Mouse (Mus musculus): Measurements from ENCODE around the gene Creb5. TPM values are rescaled to one million over a fixed set of nuclear protein-coding genes. Genes with fewer than 3 reads are reported as not detected.
A peak's percentile ranks its signal among the peaks of the same experiment; 100 is the strongest.

Creb5 gene
- polyA plus RNA-seq (2015; fragmentation: Nextera tagmentation; extraction: Ambion mirVana) = 3.5 and 4.3 TPM in 2 replicates

GRCm38 (mm10) chr6:53287038-53287561 is at the start of gene Creb5:
Gene Creb5 (plus strand): TSS chr6:53287270.
- H3K9me3 ChIP-seq (ENCODE audit: low read length) = no peaks in the 10 kb centered on the region
- no peaks in the 10 kb centered on the region for H3K36me3 ChIP-seq (ENCODE audit: insufficient read depth, low read length)
- H3K27me3 ChIP-seq (ENCODE audit: insufficient read depth, low read length) = peaks cover 69% of the 10 kb centered on the region
- WGBS = under 1% methylated on average over 45 of the region's 45 CpGs
- peak; percentile 78 for ATAC-seq (ENCODE audit: low FRiP score, low TSS enrichment)
- H3K27ac ChIP-seq (ENCODE audit: low read length) = no peak within 1 kb of the TSS
- H3K4me3 ChIP-seq (ENCODE audit: low read length) = peak within 1 kb of the TSS; percentile 59
- H3K4me1 ChIP-seq (ENCODE audit: insufficient read depth, low read length) = peaks cover 20% of the 10 kb centered on the region
- H3K9ac ChIP-seq (replicated peaks; ENCODE audit: low read length) = peak within 1 kb of the TSS; percentile 60
- peak within 1 kb of the TSS; percentile 97 for H3K4me2 ChIP-seq (replicated peaks; ENCODE audit: low read depth, low read length)

- no peaks in the 10 kb centered on the region for H3K27me3 ChIP-seq (ENCODE audit: insufficient read depth, low read length)
- H3K36me3 ChIP-seq (ENCODE audit: insufficient read depth, low read length) = no peaks in the 10 kb centered on the region
- no peaks in the 10 kb centered on the region for H3K4me1 ChIP-seq (ENCODE audit: insufficient read depth, low read length)
- ATAC-seq (ENCODE audit: low FRiP score, low TSS enrichment) = no peak
- no peak overlapping the region for H3K27ac ChIP-seq (ENCODE audit: low read length)
- H3K9me3 ChIP-seq (ENCODE audit: low read length) = no peaks in the 10 kb centered on the region
- 92% methylated on average over 3 of the region's 3 CpGs for WGBS
- no peak overlapping the region for H3K4me2 ChIP-seq (replicated peaks; ENCODE audit: low read depth, low read length)
- no peak overlapping the region for H3K4me3 ChIP-seq (ENCODE audit: low read length)
- no peak overlapping the region for H3K9ac ChIP-seq (replicated peaks; ENCODE audit: low read length)
Measured at GRCm38 (mm10) chr6:53259841-53260240, 27.2 kb upstream of the Creb5 start.

- no peak overlapping the region for H3K4me2 ChIP-seq (replicated peaks; ENCODE audit: low read depth, low read length)
- WGBS = 48% methylated on average over 11 of the region's 11 CpGs
- H3K9ac ChIP-seq (replicated peaks; ENCODE audit: low read length) = no peak overlapping the region
- H3K27me3 ChIP-seq (ENCODE audit: insufficient read depth, low read length) = no peaks in the 10 kb centered on the region
- H3K36me3 ChIP-seq (ENCODE audit: insufficient read depth, low read length) = no peaks in the 10 kb centered on the region
- H3K4me3 ChIP-seq (ENCODE audit: low read length) = no peak overlapping the region
- no peaks in the 10 kb centered on the region; the same call in 1 of the 2 replicates for H3K4me1 ChIP-seq (ENCODE audit: insufficient read depth, low read length)
- no peaks in the 10 kb centered on the region for H3K9me3 ChIP-seq (ENCODE audit: low read length)
- no peak overlapping the region for H3K27ac ChIP-seq (ENCODE audit: low read length)
- no peak for ATAC-seq (ENCODE audit: low FRiP score, low TSS enrichment)
Measured at GRCm38 (mm10) chr6:53262401-53262800, 24.7 kb upstream of the Creb5 start.

- H3K4me1 ChIP-seq (ENCODE audit: insufficient read depth, low read length) = peaks cover 7% of the 10 kb centered on the region; the same call in 1 of the 2 replicates
- no peaks in the 10 kb centered on the region for H3K36me3 ChIP-seq (ENCODE audit: insufficient read depth, low read length)
- ATAC-seq (ENCODE audit: low FRiP score, low TSS enrichment) = no peak
- H3K9me3 ChIP-seq (ENCODE audit: low read length) = no peaks in the 10 kb centered on the region
- H3K27me3 ChIP-seq (ENCODE audit: insufficient read depth, low read length) = no peaks in the 10 kb centered on the region
- H3K9ac ChIP-seq (replicated peaks; ENCODE audit: low read length) = no peak overlapping the region
- WGBS = 31% methylated on average over 7 of the region's 7 CpGs
- no peak overlapping the region for H3K4me2 ChIP-seq (replicated peaks; ENCODE audit: low read depth, low read length)
- no peak overlapping the region for H3K4me3 ChIP-seq (ENCODE audit: low read length)
- no peak overlapping the region for H3K27ac ChIP-seq (ENCODE audit: low read length)
Measured at GRCm38 (mm10) chr6:53267036-53267435, 20.0 kb upstream of the Creb5 start.

GRCm38 (mm10) chr6:53267732-53268505 is 19.2 kb upstream of the Creb5 start:
- no peak overlapping the region for H3K27ac ChIP-seq (ENCODE audit: low read length)
- no peak overlapping the region for H3K9ac ChIP-seq (replicated peaks; ENCODE audit: low read length)
- H3K9me3 ChIP-seq (ENCODE audit: low read length) = no peaks in the 10 kb centered on the region
- H3K4me1 ChIP-seq (ENCODE audit: insufficient read depth, low read length) = peaks cover 7% of the 10 kb centered on the region; the same call in 1 of the 2 replicates
- no peaks in the 10 kb centered on the region for H3K27me3 ChIP-seq (ENCODE audit: insufficient read depth, low read length)
- H3K4me3 ChIP-seq (ENCODE audit: low read length) = no peak overlapping the region
- H3K4me2 ChIP-seq (replicated peaks; ENCODE audit: low read depth, low read length) = peak overlapping the region; percentile 7; the same call in 1 of the 2 replicates
- no peak for ATAC-seq (ENCODE audit: low FRiP score, low TSS enrichment)
- WGBS = 19% methylated on average over 12 of the region's 12 CpGs
- H3K36me3 ChIP-seq (ENCODE audit: insufficient read depth, low read length) = no peaks in the 10 kb centered on the region

- Histone ChIP-seq H3K27me3 (ENCODE audit: insufficient read depth, low read length) (0 out of 2 replicates have a peak, but pooled peaks cover 2% of the 10 kb centered on the region), H3K4me1 (ENCODE audit: insufficient read depth, low read length) (peaks cover 7% of the 10 kb centered on the region; the same call in 1 of the 2 replicates), H3K36me3 (ENCODE audit: insufficient read depth, low read length) (no peaks in the 10 kb centered on the region), H3K9me3 (ENCODE audit: low read length) (no peaks in the 10 kb centered on the region), H3K27ac (ENCODE audit: low read length) (no peak overlapping the region), H3K4me3 (ENCODE audit: low read length) (no peak overlapping the region), H3K9ac (replicated peaks; ENCODE audit: low read length) (no peak overlapping the region), H3K4me2 (replicated peaks; ENCODE audit: low read depth, low read length) (no peak overlapping the region)
- no peak for ATAC-seq (ENCODE audit: low FRiP score, low TSS enrichment)
- 58% methylated on average over 3 of the region's 3 CpGs for WGBS
Measured at GRCm38 (mm10) chr6:53271216-53271615, 15.9 kb upstream of the Creb5 start.

GRCm38 (mm10) chr6:53271636-53272035 is 15.4 kb upstream of the Creb5 start:
- Histone ChIP-seq H3K4me2 (replicated peaks; ENCODE audit: low read depth, low read length) (no peak overlapping the region), H3K36me3 (ENCODE audit: insufficient read depth, low read length) (no peaks in the 10 kb centered on the region), H3K9ac (replicated peaks; ENCODE audit: low read length) (no peak overlapping the region), H3K4me3 (ENCODE audit: low read length) (no peak overlapping the region), H3K4me1 (ENCODE audit: insufficient read depth, low read length) (peaks cover 7% of the 10 kb centered on the region; the same call in 1 of the 2 replicates), H3K27ac (ENCODE audit: low read length) (no peak overlapping the region), H3K9me3 (ENCODE audit: low read length) (no peaks in the 10 kb centered on the region), H3K27me3 (ENCODE audit: insufficient read depth, low read length) (0 out of 2 replicates have a peak, but pooled peaks cover 4% of the 10 kb centered on the region)
- 55% methylated on average over 4 of the region's 4 CpGs for WGBS
- ATAC-seq (ENCODE audit: low FRiP score, low TSS enrichment) = no peak

- H3K9me3 ChIP-seq (ENCODE audit: low read length) = no peaks in the 10 kb centered on the region
- H3K27me3 ChIP-seq (ENCODE audit: insufficient read depth, low read length) = peaks cover 65% of the 10 kb centered on the region
- ATAC-seq (ENCODE audit: low FRiP score, low TSS enrichment) = peak; percentile 20; the same call in 1 of the 2 replicates
- H3K9ac ChIP-seq (replicated peaks; ENCODE audit: low read length) = no peak overlapping the region; the same call in 1 of the 2 replicates
- H3K4me3 ChIP-seq (ENCODE audit: low read length) = peak overlapping the region; percentile 59
- peak overlapping the region; percentile 97 for H3K4me2 ChIP-seq (replicated peaks; ENCODE audit: low read depth, low read length)
- no peaks in the 10 kb centered on the region for H3K36me3 ChIP-seq (ENCODE audit: insufficient read depth, low read length)
- no peak overlapping the region for H3K27ac ChIP-seq (ENCODE audit: low read length)
- 5% methylated on average over 20 of the region's 20 CpGs for WGBS
- peaks cover 20% of the 10 kb centered on the region for H3K4me1 ChIP-seq (ENCODE audit: insufficient read depth, low read length)
Measured at GRCm38 (mm10) chr6:53286389-53287037, 557 bp upstream of the Creb5 start.

GRCm38 (mm10) chr6:53287562-53288381 is 702 bp downstream of the Creb5 start:
- H3K27ac ChIP-seq (ENCODE audit: low read length) = no peak overlapping the region

More at GRCm38 (mm10) chr6:53287562-53288381, 702 bp downstream of the Creb5 start:
- Histone ChIP-seq H3K4me3 (ENCODE audit: low read length) (peak overlapping the region; percentile 59), H3K4me1 (ENCODE audit: insufficient read depth, low read length) (peaks cover 20% of the 10 kb centered on the region), H3K9ac (replicated peaks; ENCODE audit: low read length) (peak overlapping the region; percentile 60), H3K4me2 (replicated peaks; ENCODE audit: low read depth, low read length) (peak overlapping the region; percentile 97), H3K9me3 (ENCODE audit: low read length) (no peaks in the 10 kb centered on the region), H3K27me3 (ENCODE audit: insufficient read depth, low read length) (peaks cover 70% of the 10 kb centered on the region), H3K36me3 (ENCODE audit: insufficient read depth, low read length) (no peaks in the 10 kb centered on the region)
- WGBS = under 1% methylated on average over 63 of the region's 63 CpGs
- ATAC-seq (ENCODE audit: low FRiP score, low TSS enrichment) = peak; percentile 58

Measured in kidney, embryonic 16.5 days (tissue).